Mouse (Mus musculus) heart, adult 2 months (tissue): Measurements from ENCODE around the gene Hist1h2bg. TPM values are rescaled to one million over a fixed set of nuclear protein-coding genes. Genes with fewer than 3 reads are reported as not detected.

Experiments used
- DNase-seq, 2 experiments: peaks; one replicate each; pipeline ENCODE4 v3.0.0; 2021
- H3K27ac ChIP-seq: fragments of 200-600 bp; 2 replicates; pipeline ENCODE4 v1.8.1; 2022
- H3K27me3 ChIP-seq: fragments of 200-500 bp; 2 replicates; pipeline ENCODE4 v1.6.1; 2012; ENCODE audit warnings: mild to moderate bottlenecking, low read length, inconsistent platforms, mixed read lengths; ENCODE audit not compliant: control insufficient read depth, insufficient read depth
- H3K36me3 ChIP-seq: fragments of 200-500 bp; 2 replicates; pipeline ENCODE4 v1.6.1; 2012; ENCODE audit warnings: low read length, inconsistent platforms; ENCODE audit not compliant: control insufficient read depth, insufficient read depth
- H3K4me1 ChIP-seq: fragments of 200-500 bp; 2 replicates; pipeline ENCODE4 v1.6.1; 2011; ENCODE audit warnings: low read length; ENCODE audit not compliant: control insufficient read depth, insufficient read depth
- H3K4me3 ChIP-seq: fragments of 200-600 bp; 2 replicates; pipeline ENCODE4 v1.8.1; 2022
- H3K79me2 ChIP-seq: fragments of 200-500 bp; replicated peaks from 2 replicates; pipeline ENCODE4 v1.6.1; 2012; ENCODE audit warnings: mild to moderate bottlenecking, inconsistent platforms, low read length, moderate library complexity, mixed read lengths; ENCODE audit not compliant: control insufficient read depth, insufficient read depth
- H3K9ac ChIP-seq: fragments of 200-500 bp; 2 replicates; pipeline ENCODE4 v1.6.1; 2012; ENCODE audit warnings: low read depth, mild to moderate bottlenecking, control low read depth, inconsistent platforms, low read length, mixed read lengths
- CTCF ChIP-seq: fragments of 200-600 bp; IDR thresholded peaks from 2 replicates; pipeline ENCODE4 v1.8.1; 2022; ENCODE audit warnings: antibody characterized with exemption, mild to moderate bottlenecking, moderate library complexity
- EP300 ChIP-seq: fragments of 200-500 bp; IDR thresholded peaks from 2 replicates; pipeline ENCODE4 v1.6.1; 2011; ENCODE audit warnings: low read depth, low read length, control low read depth; ENCODE audit not compliant: insufficient read depth
- POLR2A ChIP-seq: fragments of 200-500 bp; IDR thresholded peaks from 2 replicates; pipeline ENCODE4 v1.6.1; 2011; ENCODE audit warnings: mild to moderate bottlenecking, low read depth, low read length, control low read depth; ENCODE audit not compliant: insufficient read depth
- WGBS: fragments of 180-500 bp; shearing (Covaris S2); methylation state at CpG from one replicate; pipeline ENCODE4 v1.1.7; 2018; 5-methylcytosine and 5-hydroxymethylcytosine counted together
- intact Hi-C: fragments of 180-260 bp; cut with DNase I; formaldehyde crosslinking; loops from one replicate; pipeline ENCODE4 v1.15.1; 2025
- polyA plus RNA-seq: library from polyadenylated mRNA; depleted of rRNA; stranded (reverse); fragments of >200 nt; gene quantifications from 2 replicates; pipeline ENCODE4 v1.2.3, GENCODE M21; 2012
- total RNA-seq, 2 experiments: library from RNA; stranded (reverse); gene quantifications; 2 replicates each; pipeline ENCODE4 v1.2.3; 2021

The Hist1h2bg gene
- total and polyA plus RNA-seq, 3 experiments = 3.3 to 19.5 (median 16.4) TPM

- DNase-seq = no peak
- intact Hi-C loops = no loop called here
- H3K36me3 ChIP-seq = no peaks in the 10 kb centered on the region
- H3K79me2 ChIP-seq = no peaks in the 10 kb centered on the region
- H3K4me3 ChIP-seq = no peak overlapping the region
- no peaks in the 10 kb centered on the region for H3K27me3 ChIP-seq
- 92% methylated on average over 3 of the region's 3 CpGs for WGBS
- no peak overlapping the region for H3K27ac ChIP-seq
- H3K9ac ChIP-seq = no peak overlapping the region
- H3K4me1 ChIP-seq = no peaks in the 10 kb centered on the region
- no peak for TF ChIP-seq CTCF
- no peak for TF ChIP-seq EP300
- TF ChIP-seq POLR2A = no peak
Measured at GRCm38 (mm10) chr13:23604452-23604851, 33.3 kb downstream of the Hist1h2bg start.

GRCm38 (mm10) chr13:23605052-23605451, 33.9 kb downstream of the Hist1h2bg start:
- Histone ChIP-seq H3K4me3 (no peak overlapping the region), H3K79me2 (no peaks in the 10 kb centered on the region), H3K9ac (no peak overlapping the region), H3K4me1 (no peaks in the 10 kb centered on the region), H3K27me3 (no peaks in the 10 kb centered on the region), H3K27ac (no peak overlapping the region), H3K36me3 (no peaks in the 10 kb centered on the region)
- DNase-seq = no peak
- TF ChIP-seq CTCF = no peak
- no peak for TF ChIP-seq EP300
- TF ChIP-seq POLR2A = no peak
- whole genome bisulfite sequencing = 90% methylated on average over 3 of the region's 3 CpGs
- intact Hi-C loops = no loop called here

- H3K4me1 ChIP-seq = no peaks in the 10 kb centered on the region
- no peak overlapping the region for H3K9ac ChIP-seq
- 48% methylated on average over 4 of the region's 4 CpGs for WGBS
- no peak overlapping the region for H3K27ac ChIP-seq
- no peak for DNase-seq
- intact Hi-C loops = no loop called here
- H3K27me3 ChIP-seq = no peaks in the 10 kb centered on the region
- TF ChIP-seq CTCF = no peak
- TF ChIP-seq POLR2A = no peak
- no peaks in the 10 kb centered on the region for H3K79me2 ChIP-seq
- H3K4me3 ChIP-seq = no peak overlapping the region
- no peaks in the 10 kb centered on the region for H3K36me3 ChIP-seq
Measured at GRCm38 (mm10) chr13:23609209-23609608, 38.0 kb downstream of the Hist1h2bg start.

- DNase-seq = no peak
- intact Hi-C loops = no loop called here
- Histone ChIP-seq H3K9ac (no peak overlapping the region), H3K36me3 (no peaks in the 10 kb centered on the region), H3K4me1 (no peaks in the 10 kb centered on the region), H3K4me3 (no peak overlapping the region), H3K27me3 (no peaks in the 10 kb centered on the region), H3K27ac (no peak overlapping the region), H3K79me2 (no peaks in the 10 kb centered on the region)
- TF ChIP-seq POLR2A = no peak
- TF ChIP-seq EP300 = no peak
- no peak for TF ChIP-seq CTCF
Measured at GRCm38 (mm10) chr13:23609844-23610243, 38.6 kb downstream of the Hist1h2bg start.

GRCm38 (mm10) chr13:23610393-23610792, 39.2 kb downstream of the Hist1h2bg start:
- TF ChIP-seq POLR2A = no peak
- no peak for TF ChIP-seq CTCF
- no peak for TF ChIP-seq EP300
- Histone ChIP-seq H3K9ac (no peak overlapping the region), H3K4me1 (no peaks in the 10 kb centered on the region), H3K27me3 (no peaks in the 10 kb centered on the region), H3K36me3 (no peaks in the 10 kb centered on the region), H3K4me3 (no peak overlapping the region), H3K27ac (no peak overlapping the region), H3K79me2 (no peaks in the 10 kb centered on the region)
- 59% methylated on average over 2 of the region's 2 CpGs for WGBS
- intact Hi-C loops = no loop called here
- no peak for DNase-seq

GRCm38 (mm10) chr13:23611638-23612037, 40.4 kb downstream of the Hist1h2bg start:
- Histone ChIP-seq H3K79me2 (no peaks in the 10 kb centered on the region), H3K9ac (no peak overlapping the region), H3K4me1 (no peaks in the 10 kb centered on the region), H3K27ac (no peak overlapping the region), H3K27me3 (no peaks in the 10 kb centered on the region), H3K36me3 (no peaks in the 10 kb centered on the region), H3K4me3 (no peak overlapping the region)
- intact Hi-C loops = no loop called here
- no peak for DNase-seq
- no peak for TF ChIP-seq EP300
- no peak for TF ChIP-seq POLR2A
- no peak for TF ChIP-seq CTCF
- WGBS = 86% methylated on average over 3 of the region's 3 CpGs
